Mouse (Mus musculus) hindbrain, postnatal 0 days (tissue): ENCODE data around the gene Mfap3. TPM values are rescaled to one million over a fixed set of nuclear protein-coding genes. Genes with fewer than 3 reads are reported as not detected.
A peak's percentile ranks its signal among the peaks of the same experiment; 100 is the strongest.

Experiments used
- ATAC-seq: fragments of 200-750 bp; cut with Nextera tagmentation; 2 replicates; pipeline ENCODE4 v1.8.0; 2017; ENCODE audit warnings: mild to moderate bottlenecking, moderate TSS enrichment, moderate library complexity
- DNase-seq: peaks from one replicate; pipeline ENCODE4 v3.0.0-alpha.2; 2015; ENCODE audit warnings: low spot score
- H3K27ac ChIP-seq: fragments of 300-500 bp; sonication (generic); 2 replicates; pipeline ENCODE4 v1.5.1; 2014; ENCODE audit warnings: mild to moderate bottlenecking
- H3K27me3 ChIP-seq: fragments of 300-500 bp; sonication (generic); 2 replicates; pipeline ENCODE4 v1.6.1; 2014; ENCODE audit warnings: low read length, mixed read lengths; ENCODE audit not compliant: insufficient read depth
- H3K36me3 ChIP-seq: fragments of 300-500 bp; sonication (generic); 2 replicates; pipeline ENCODE4 v1.6.1; 2014; ENCODE audit warnings: low read length, mixed read lengths; ENCODE audit not compliant: insufficient read depth
- H3K4me1 ChIP-seq: fragments of 300-500 bp; sonication (generic); 2 replicates; pipeline ENCODE4 v1.6.1; 2014; ENCODE audit warnings: antibody characterized with exemption, low read length, mixed read lengths; ENCODE audit not compliant: insufficient read depth
- H3K4me2 ChIP-seq: fragments of 300-500 bp; sonication (generic); 2 replicates; pipeline ENCODE4 v1.6.1; 2014; ENCODE audit warnings: low read depth, mild to moderate bottlenecking, low read length, moderate library complexity, mixed read lengths
- H3K4me3 ChIP-seq: fragments of 300-500 bp; sonication (generic); 2 replicates; pipeline ENCODE4 v1.5.1; 2014; ENCODE audit warnings: low read length
- H3K9ac ChIP-seq: fragments of 300-500 bp; sonication (generic); replicated peaks from 2 replicates; pipeline ENCODE4 v1.6.1; 2014; ENCODE audit warnings: mild to moderate bottlenecking, low read length, moderate library complexity, mixed read lengths
- H3K9me3 ChIP-seq: fragments of 300-500 bp; sonication (generic); 2 replicates; pipeline ENCODE4 v1.6.1; 2016; ENCODE audit warnings: low read length, mixed read lengths
- CTCF ChIP-seq: IDR thresholded peaks from 2 replicates; pipeline ENCODE4 v1.5.1; 2016; ENCODE audit warnings: antibody characterized with exemption, control low read depth, low read depth
- WGBS: fragments of 180-500 bp; shearing (Covaris S2); extraction: QIAGEN DNeasy Blood & Tissue Kit; methylation state at CpG from one replicate; pipeline ENCODE4 v1.1.7; 2014; 5-methylcytosine and 5-hydroxymethylcytosine counted together
- polyA plus RNA-seq: library from polyadenylated mRNA; unstranded; fragments of >200 nt; fragmentation: Nextera tagmentation; extraction: Ambion mirVana; gene quantifications from 2 replicates; pipeline ENCODE4 v1.2.1, GENCODE M21; 2015
- total RNA-seq: library from RNA; depleted of rRNA; stranded (reverse); fragments of >200 nt; gene quantifications from 2 replicates; pipeline ENCODE4 v1.2.3, GENCODE M21; 2014

Mfap3 gene
- total and polyA plus RNA-seq, 2 experiments from 2014 or later = 46.6 to 47.7 TPM

- ATAC-seq = no peak
- 0 out of 2 replicates have a peak, but pooled peaks cover under 1% of the 10 kb centered on the region for H3K4me1 ChIP-seq
- DNase-seq = no peak
- no peak for TF ChIP-seq CTCF
- no peak overlapping the region for H3K4me3 ChIP-seq
- no peak overlapping the region for H3K4me2 ChIP-seq
- no peak overlapping the region for H3K9ac ChIP-seq
- H3K27me3 ChIP-seq = no peaks in the 10 kb centered on the region
- H3K9me3 ChIP-seq = no peaks in the 10 kb centered on the region
- 88% methylated on average over 3 of the region's 3 CpGs for WGBS
- H3K36me3 ChIP-seq = peaks cover 11% of the 10 kb centered on the region; the same call in 1 of the 2 replicates
- H3K27ac ChIP-seq = no peak overlapping the region
These were observed 7.4 kb downstream of the Mfap3 start for GRCm38 (mm10) chr11:57525900-57526299.

- TF ChIP-seq CTCF = no peak
- peaks cover 11% of the 10 kb centered on the region; the same call in 1 of the 2 replicates for H3K36me3 ChIP-seq
- 61% methylated on average over 4 of the region's 4 CpGs for WGBS
- no peaks in the 10 kb centered on the region for H3K9me3 ChIP-seq
- no peaks in the 10 kb centered on the region for H3K27me3 ChIP-seq
- H3K9ac ChIP-seq = no peak overlapping the region
- no peak overlapping the region for H3K4me2 ChIP-seq
- no peak for ATAC-seq
- DNase-seq = no peak
- H3K4me3 ChIP-seq = no peak overlapping the region
- no peak overlapping the region for H3K27ac ChIP-seq
- H3K4me1 ChIP-seq = peaks cover 11% of the 10 kb centered on the region; the same call in 1 of the 2 replicates
These were observed 9.0 kb downstream of the Mfap3 start for GRCm38 (mm10) chr11:57527506-57527905.

GRCm38 (mm10) chr11:57529111-57529510 lies 10.6 kb downstream of the Mfap3 start:
- Histone ChIP-seq H3K27me3 (no peaks in the 10 kb centered on the region), H3K27ac (no peak overlapping the region), H3K9me3 (no peaks in the 10 kb centered on the region), H3K4me1 (peaks cover 11% of the 10 kb centered on the region; the same call in 1 of the 2 replicates), H3K4me2 (no peak overlapping the region), H3K4me3 (no peak overlapping the region), H3K9ac (no peak overlapping the region), H3K36me3 (peaks cover 11% of the 10 kb centered on the region; the same call in 1 of the 2 replicates)
- 89% methylated on average over 3 of the region's 3 CpGs for WGBS
- DNase-seq (no peak), ATAC-seq (no peak)
- no peak for TF ChIP-seq CTCF

GRCm38 (mm10) chr11:57531300-57531950 lies 13.0 kb downstream of the Mfap3 start:
- no peak overlapping the region for H3K4me2 ChIP-seq
- 13% methylated on average over 11 of the region's 11 CpGs for WGBS
- H3K27me3 ChIP-seq = no peaks in the 10 kb centered on the region
- no peak overlapping the region for H3K9ac ChIP-seq
- peaks cover 11% of the 10 kb centered on the region; the same call in 1 of the 2 replicates for H3K4me1 ChIP-seq
- no peak overlapping the region for H3K4me3 ChIP-seq
- ATAC-seq (peak; percentile 56), DNase-seq (peak; percentile 62)
- peaks cover 11% of the 10 kb centered on the region; the same call in 1 of the 2 replicates for H3K36me3 ChIP-seq
- TF ChIP-seq CTCF = no peak
- H3K27ac ChIP-seq = peak overlapping the region; percentile 58; the same call in 1 of the 2 replicates
- H3K9me3 ChIP-seq = no peaks in the 10 kb centered on the region

- Histone ChIP-seq H3K4me1 (peaks cover 11% of the 10 kb centered on the region; the same call in 1 of the 2 replicates), H3K9ac (no peak overlapping the region), H3K27ac (no peak overlapping the region), H3K9me3 (no peaks in the 10 kb centered on the region), H3K36me3 (peaks cover 11% of the 10 kb centered on the region; the same call in 1 of the 2 replicates), H3K27me3 (no peaks in the 10 kb centered on the region), H3K4me2 (no peak overlapping the region), H3K4me3 (no peak overlapping the region)
- DNase-seq (no peak), ATAC-seq (no peak)
- TF ChIP-seq CTCF = no peak
- WGBS = 79% methylated on average over 4 of the region's 4 CpGs
These were observed 13.8 kb downstream of the Mfap3 start for GRCm38 (mm10) chr11:57532306-57532705.

GRCm38 (mm10) chr11:57535912-57536311 lies 17.4 kb downstream of the Mfap3 start:
- Histone ChIP-seq H3K4me2 (no peak overlapping the region), H3K9ac (no peak overlapping the region), H3K4me1 (peaks cover 10% of the 10 kb centered on the region; the same call in 1 of the 2 replicates), H3K4me3 (no peak overlapping the region), H3K36me3 (no peaks in the 10 kb centered on the region), H3K9me3 (no peaks in the 10 kb centered on the region), H3K27me3 (no peaks in the 10 kb centered on the region), H3K27ac (no peak overlapping the region)
- 79% methylated on average over 5 of the region's 5 CpGs for WGBS
- TF ChIP-seq CTCF = no peak
- DNase-seq (no peak), ATAC-seq (no peak)

- Histone ChIP-seq H3K9ac (no peak overlapping the region), H3K9me3 (no peaks in the 10 kb centered on the region), H3K27me3 (no peaks in the 10 kb centered on the region), H3K27ac (no peak overlapping the region), H3K4me1 (no peaks in the 10 kb centered on the region), H3K4me2 (no peak overlapping the region), H3K4me3 (no peak overlapping the region), H3K36me3 (no peaks in the 10 kb centered on the region)
- no peak; the same call in 1 of the 2 replicates for TF ChIP-seq CTCF
- WGBS = 69% methylated on average over 5 of the region's 5 CpGs
- ATAC-seq (no peak), DNase-seq (no peak)
These were observed 21.5 kb downstream of the Mfap3 start for GRCm38 (mm10) chr11:57539841-57540418.
